Mouse (Mus musculus): ENCODE data around the gene Dnajc21. TPM values are rescaled to one million over a fixed set of nuclear protein-coding genes. Genes with fewer than 3 reads are reported as not detected.

Gene Dnajc21
- polyA plus RNA-seq, 1 experiment from 2014 or later = 9.9 TPM

- Histone ChIP-seq H3K27me3 (replicated peaks; ENCODE audit: control insufficient read depth, insufficient read depth, low read length) (no peaks in the 10 kb centered on the region), H3K9me3 (ENCODE audit: control insufficient read depth, low read length) (no peaks in the 10 kb centered on the region), H3K4me2 (ENCODE audit: low read length) (peak overlapping the region; percentile 87), H3K4me1 (replicated peaks; ENCODE audit: control insufficient read depth, insufficient read depth, low read length) (peaks cover 17% of the 10 kb centered on the region), H3K4me3 (replicated peaks; ENCODE audit: low read length) (no peak overlapping the region; the same call in 1 of the 2 replicates), H3K36me3 (ENCODE audit: control insufficient read depth, insufficient read depth) (peaks cover 4% of the 10 kb centered on the region; the same call in 1 of the 2 replicates), H3K9ac (replicated peaks; ENCODE audit: low read depth, low read length) (no peak overlapping the region), H3K27ac (ENCODE audit: low read length) (no peak overlapping the region)
- ATAC-seq = no peak
- WGBS = 63% methylated on average over 2 of the region's 2 CpGs
Observed at GRCm38 (mm10) chr15:10487246-10487645, 16.9 kb upstream of the Dnajc21 start.

- Histone ChIP-seq H3K4me2 (ENCODE audit: low read length) (peak overlapping the region; percentile 87), H3K36me3 (ENCODE audit: control insufficient read depth, insufficient read depth) (peaks cover 7% of the 10 kb centered on the region; the same call in 1 of the 2 replicates), H3K27me3 (replicated peaks; ENCODE audit: control insufficient read depth, insufficient read depth, low read length) (no peaks in the 10 kb centered on the region), H3K4me3 (replicated peaks; ENCODE audit: low read length) (peak overlapping the region; percentile 69), H3K9ac (replicated peaks; ENCODE audit: low read depth, low read length) (peak overlapping the region; percentile 84), H3K4me1 (replicated peaks; ENCODE audit: control insufficient read depth, insufficient read depth, low read length) (peaks cover 17% of the 10 kb centered on the region), H3K9me3 (ENCODE audit: control insufficient read depth, low read length) (no peaks in the 10 kb centered on the region), H3K27ac (ENCODE audit: low read length) (peak overlapping the region; percentile 81)
- ATAC-seq = peak; percentile 51
- WGBS = under 1% methylated on average over 18 of the region's 18 CpGs
Observed at GRCm38 (mm10) chr15:10486365-10486839, 16.1 kb upstream of the Dnajc21 start.

DNA sequence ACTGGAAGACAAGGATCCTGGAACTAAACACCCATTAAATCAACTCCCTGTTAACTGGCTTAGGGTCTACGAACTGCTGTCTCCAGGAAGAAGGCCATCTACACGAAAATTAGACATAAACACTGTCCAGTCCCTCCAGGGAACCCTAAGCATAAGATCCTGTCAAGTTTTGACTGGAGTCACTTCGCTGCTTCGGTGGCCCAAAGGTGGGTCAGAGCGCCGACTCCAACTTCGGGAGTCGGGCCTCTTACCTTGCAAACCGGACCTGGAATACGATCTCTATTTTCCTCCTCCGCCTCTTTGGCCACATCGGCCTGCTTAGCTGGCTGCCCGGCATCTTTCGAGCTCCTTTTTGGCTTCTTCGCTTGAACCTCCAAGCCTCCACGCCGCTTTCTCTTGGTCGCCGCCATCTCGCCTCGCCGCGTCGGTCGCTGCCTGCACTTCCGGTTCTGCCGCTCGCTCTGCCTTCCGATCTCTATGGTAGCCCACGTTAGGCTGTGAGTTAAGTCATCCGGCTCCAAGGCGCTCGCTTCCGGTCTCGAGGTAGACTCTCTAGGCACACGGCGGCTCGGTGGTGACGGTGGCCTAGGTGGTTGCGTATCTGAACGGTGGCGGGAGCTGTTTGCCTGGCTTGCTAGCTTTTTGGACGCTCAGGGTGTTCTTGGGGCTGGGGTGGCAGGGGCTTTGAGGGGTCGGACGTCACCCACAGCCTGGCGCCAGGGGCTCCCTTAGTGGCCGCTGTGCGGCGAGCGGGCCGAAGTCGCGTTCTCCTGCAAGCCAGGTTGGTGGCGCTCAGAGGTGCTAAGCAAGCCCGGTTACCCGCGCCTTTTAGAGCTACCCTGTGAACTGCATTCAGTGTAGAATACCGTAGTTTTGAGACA lies 15.4 kb upstream of the Dnajc21 start, which contains the start of the genes Brix1 and Rad1:
Gene Brix1 (minus strand): TSS at position 464 of the 881 bp plus-strand sequence.
Gene Rad1 (plus strand): TSS at position 535 of the 881 bp plus-strand sequence.
- Histone ChIP-seq H3K27me3 (replicated peaks; ENCODE audit: control insufficient read depth, insufficient read depth, low read length) (no peaks in the 10 kb centered on the region), H3K4me2 (ENCODE audit: low read length) (peak within 1 kb of the TSS; percentile 87), H3K27ac (ENCODE audit: low read length) (peak within 1 kb of the TSS; percentile 81), H3K9me3 (ENCODE audit: control insufficient read depth, low read length) (no peaks in the 10 kb centered on the region), H3K4me3 (replicated peaks; ENCODE audit: low read length) (peak within 1 kb of the TSS; percentile 69), H3K9ac (replicated peaks; ENCODE audit: low read depth, low read length) (peak within 1 kb of the TSS; percentile 84), H3K36me3 (ENCODE audit: control insufficient read depth, insufficient read depth) (peaks cover 10% of the 10 kb centered on the region), H3K4me1 (replicated peaks; ENCODE audit: control insufficient read depth, insufficient read depth, low read length) (peaks cover 17% of the 10 kb centered on the region)
- peak; percentile 100 for ATAC-seq
- under 1% methylated on average over 58 of the region's 58 CpGs for whole genome bisulfite sequencing

DNA sequence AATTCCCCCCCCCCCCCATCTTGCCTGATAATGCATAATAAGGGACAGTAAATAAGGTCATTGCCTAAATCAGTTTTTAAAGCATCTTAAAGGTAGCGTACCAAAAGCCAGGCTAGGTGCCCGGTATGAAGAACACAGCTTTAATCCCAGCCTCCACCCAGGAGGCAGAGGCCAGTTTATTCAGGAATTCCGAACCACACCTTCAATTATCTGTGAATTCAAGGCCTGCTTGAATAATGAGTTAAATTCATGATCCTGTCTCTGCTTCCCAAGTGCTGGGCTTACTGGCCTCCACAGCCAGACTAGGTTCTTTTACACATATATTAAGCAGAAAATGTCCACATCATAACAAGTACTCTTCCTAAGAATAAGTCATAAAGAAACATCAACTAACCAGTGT lies 625 bp upstream of the Dnajc21 start:
- H3K36me3 ChIP-seq (ENCODE audit: control insufficient read depth, insufficient read depth) = peaks cover 4% of the 10 kb centered on the region
- peak overlapping the region; percentile 65 for H3K4me2 ChIP-seq (ENCODE audit: low read length)
- H3K9ac ChIP-seq (replicated peaks; ENCODE audit: low read depth, low read length) = peak overlapping the region; percentile 92
- WGBS = 9% methylated on average over 3 of the region's 3 CpGs
- H3K4me3 ChIP-seq (replicated peaks; ENCODE audit: low read length) = peak overlapping the region; percentile 86
- ATAC-seq = peak; percentile 16
- H3K4me1 ChIP-seq (replicated peaks; ENCODE audit: control insufficient read depth, insufficient read depth, low read length) = peaks cover 14% of the 10 kb centered on the region
- no peak overlapping the region for H3K27ac ChIP-seq (ENCODE audit: low read length)
- no peaks in the 10 kb centered on the region for H3K9me3 ChIP-seq (ENCODE audit: control insufficient read depth, low read length)
- no peaks in the 10 kb centered on the region for H3K27me3 ChIP-seq (replicated peaks; ENCODE audit: control insufficient read depth, insufficient read depth, low read length)

- Histone ChIP-seq H3K9me3 (ENCODE audit: control insufficient read depth, low read length) (no peaks in the 10 kb centered on the region), H3K4me2 (ENCODE audit: low read length) (peak overlapping the region; percentile 87), H3K4me3 (replicated peaks; ENCODE audit: low read length) (peak overlapping the region; percentile 86), H3K9ac (replicated peaks; ENCODE audit: low read depth, low read length) (peak overlapping the region; percentile 92), H3K36me3 (ENCODE audit: control insufficient read depth, insufficient read depth) (no peaks in the 10 kb centered on the region), H3K4me1 (replicated peaks; ENCODE audit: control insufficient read depth, insufficient read depth, low read length) (peaks cover 14% of the 10 kb centered on the region), H3K27me3 (replicated peaks; ENCODE audit: control insufficient read depth, insufficient read depth, low read length) (no peaks in the 10 kb centered on the region), H3K27ac (ENCODE audit: low read length) (peak overlapping the region; percentile 82)
- peak; percentile 31 for ATAC-seq
- WGBS = under 1% methylated on average over 40 of the region's 40 CpGs
Observed at GRCm38 (mm10) chr15:10469641-10470150, 620 bp downstream of the Dnajc21 start.

GRCm38 (mm10) chr15:10468761-10469160 lies 1.6 kb downstream of the Dnajc21 start:
- WGBS = 84% methylated on average over 3 of the region's 3 CpGs
- Histone ChIP-seq H3K4me1 (replicated peaks; ENCODE audit: control insufficient read depth, insufficient read depth, low read length) (peaks cover 14% of the 10 kb centered on the region), H3K27ac (ENCODE audit: low read length) (no peak overlapping the region), H3K4me2 (ENCODE audit: low read length) (peak overlapping the region; percentile 17), H3K27me3 (replicated peaks; ENCODE audit: control insufficient read depth, insufficient read depth, low read length) (no peaks in the 10 kb centered on the region), H3K4me3 (replicated peaks; ENCODE audit: low read length) (no peak overlapping the region), H3K9me3 (ENCODE audit: control insufficient read depth, low read length) (no peaks in the 10 kb centered on the region), H3K36me3 (ENCODE audit: control insufficient read depth, insufficient read depth) (no peaks in the 10 kb centered on the region), H3K9ac (replicated peaks; ENCODE audit: low read depth, low read length) (no peak overlapping the region)
- no peak for ATAC-seq

DNA sequence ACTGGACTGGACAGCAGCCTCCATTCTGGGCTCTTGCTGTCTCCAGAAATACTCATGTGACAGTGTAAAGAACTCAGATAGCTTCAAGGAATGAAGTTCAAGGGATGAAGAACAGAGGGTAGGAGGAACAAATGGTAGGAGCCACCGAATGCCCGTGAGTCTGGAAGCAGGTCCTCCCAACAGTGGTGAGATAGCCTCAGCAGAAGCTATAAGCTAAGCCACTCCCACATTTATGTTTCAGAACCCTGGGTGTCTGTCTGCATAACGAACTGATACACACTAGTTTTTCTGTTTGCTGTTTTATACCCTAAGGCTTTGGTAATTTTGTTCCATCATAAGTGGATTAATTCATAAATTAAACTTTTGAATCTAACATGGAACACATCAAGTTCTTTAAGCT lies 5.6 kb downstream of the Dnajc21 start:
- no peak for ATAC-seq
- H3K36me3 ChIP-seq (ENCODE audit: control insufficient read depth, insufficient read depth) = peaks cover 6% of the 10 kb centered on the region; the same call in 1 of the 2 replicates
- no peak overlapping the region for H3K27ac ChIP-seq (ENCODE audit: low read length)
- no peaks in the 10 kb centered on the region for H3K27me3 ChIP-seq (replicated peaks; ENCODE audit: control insufficient read depth, insufficient read depth, low read length)
- H3K9me3 ChIP-seq (ENCODE audit: control insufficient read depth, low read length) = no peaks in the 10 kb centered on the region
- H3K9ac ChIP-seq (replicated peaks; ENCODE audit: low read depth, low read length) = no peak overlapping the region
- H3K4me1 ChIP-seq (replicated peaks; ENCODE audit: control insufficient read depth, insufficient read depth, low read length) = peaks cover 11% of the 10 kb centered on the region
- H3K4me2 ChIP-seq (ENCODE audit: low read length) = no peak overlapping the region
- H3K4me3 ChIP-seq (replicated peaks; ENCODE audit: low read length) = no peak overlapping the region
- 98% methylated on average over 3 of the region's 3 CpGs for whole genome bisulfite sequencing

- Histone ChIP-seq H3K27me3 (replicated peaks; ENCODE audit: control insufficient read depth, insufficient read depth, low read length) (no peaks in the 10 kb centered on the region), H3K4me2 (ENCODE audit: low read length) (no peak overlapping the region), H3K9me3 (ENCODE audit: control insufficient read depth, low read length) (no peaks in the 10 kb centered on the region), H3K9ac (replicated peaks; ENCODE audit: low read depth, low read length) (no peak overlapping the region), H3K36me3 (ENCODE audit: control insufficient read depth, insufficient read depth) (peaks cover 9% of the 10 kb centered on the region; the same call in 1 of the 2 replicates), H3K4me3 (replicated peaks; ENCODE audit: low read length) (no peak overlapping the region), H3K4me1 (replicated peaks; ENCODE audit: control insufficient read depth, insufficient read depth, low read length) (no peaks in the 10 kb centered on the region; the same call in 1 of the 2 replicates), H3K27ac (ENCODE audit: low read length) (no peak overlapping the region)
- ATAC-seq = no peak
- 93% methylated on average over 5 of the region's 5 CpGs for WGBS
Observed at GRCm38 (mm10) chr15:10463555-10463954, 6.8 kb downstream of the Dnajc21 start.

- ATAC-seq = no peak
- H3K4me2 ChIP-seq (ENCODE audit: low read length) = no peak overlapping the region
- H3K27me3 ChIP-seq (replicated peaks; ENCODE audit: control insufficient read depth, insufficient read depth, low read length) = no peaks in the 10 kb centered on the region
- no peaks in the 10 kb centered on the region for H3K4me1 ChIP-seq (replicated peaks; ENCODE audit: control insufficient read depth, insufficient read depth, low read length)
- H3K9me3 ChIP-seq (ENCODE audit: control insufficient read depth, low read length) = no peaks in the 10 kb centered on the region
- H3K36me3 ChIP-seq (ENCODE audit: control insufficient read depth, insufficient read depth) = peaks cover 9% of the 10 kb centered on the region; the same call in 1 of the 2 replicates
- no peak overlapping the region for H3K9ac ChIP-seq (replicated peaks; ENCODE audit: low read depth, low read length)
- no peak overlapping the region for H3K4me3 ChIP-seq (replicated peaks; ENCODE audit: low read length)
- WGBS = 93% methylated on average over 12 of the region's 12 CpGs
- H3K27ac ChIP-seq (ENCODE audit: low read length) = no peak overlapping the region
Observed at GRCm38 (mm10) chr15:10460986-10461385, 9.3 kb downstream of the Dnajc21 start.

Measured in forebrain, embryonic 16.5 days (tissue).